Mouse (Mus musculus): ENCODE results near the gene Spred3. TPM values are rescaled to one million over a fixed set of nuclear protein-coding genes. Genes with fewer than 3 reads are reported as not detected.
"Not testable (repeated sequence)": the region's sequence is repeated elsewhere in the genome, so short reads cannot be mapped to it uniquely, and the experiment has no call there.

The Spred3 gene
- polyA plus RNA-seq (2012; rRNA removed) = 1.1 and 1.8 TPM in 2 replicates

DNA sequence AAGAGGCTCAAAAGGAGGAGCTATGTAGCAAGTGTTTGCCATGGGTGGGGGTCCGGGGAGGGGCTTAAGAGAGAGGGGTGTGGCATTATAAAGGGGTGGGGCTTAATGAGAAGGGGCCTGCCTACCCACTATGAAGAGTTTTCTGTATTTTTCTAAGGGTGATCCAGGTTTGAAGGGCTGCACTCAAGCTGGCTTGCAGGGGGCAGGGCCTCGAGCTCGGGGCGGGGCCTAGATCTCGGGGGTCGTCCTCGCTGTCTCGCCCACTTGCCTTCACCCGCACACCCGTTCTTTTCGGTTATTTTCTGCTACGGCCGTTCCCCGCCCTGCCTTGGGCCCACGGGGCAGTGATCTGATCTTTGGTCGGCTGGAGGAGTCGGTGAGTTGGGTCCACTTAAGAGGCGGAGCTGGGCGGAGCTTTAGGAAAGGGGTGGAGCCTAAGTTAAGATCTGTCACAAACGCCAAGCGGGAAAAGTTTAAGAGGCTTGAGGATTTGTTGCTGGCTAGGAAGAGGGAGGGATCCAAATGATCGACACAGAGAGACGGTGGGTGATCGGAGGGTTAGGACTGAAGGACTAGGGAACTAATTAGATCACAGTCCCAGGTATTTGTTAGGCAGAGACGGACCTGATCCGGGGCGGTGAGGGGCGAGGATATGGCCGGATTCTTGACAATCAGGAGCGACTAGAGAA, at the start of gene Spred3, which contains the start of gene Ggn:
Gene Spred3 (minus strand): TSS at position 346 of the 689 bp plus-strand sequence.
Gene Ggn (plus strand): TSS at position 145 of the 689 bp plus-strand sequence.
- 1% methylated on average over 30 of the region's 30 CpGs for WGBS
- DNase-seq (ENCODE audit: low read depth, low spot score) = peak; percentile 88

DNA sequence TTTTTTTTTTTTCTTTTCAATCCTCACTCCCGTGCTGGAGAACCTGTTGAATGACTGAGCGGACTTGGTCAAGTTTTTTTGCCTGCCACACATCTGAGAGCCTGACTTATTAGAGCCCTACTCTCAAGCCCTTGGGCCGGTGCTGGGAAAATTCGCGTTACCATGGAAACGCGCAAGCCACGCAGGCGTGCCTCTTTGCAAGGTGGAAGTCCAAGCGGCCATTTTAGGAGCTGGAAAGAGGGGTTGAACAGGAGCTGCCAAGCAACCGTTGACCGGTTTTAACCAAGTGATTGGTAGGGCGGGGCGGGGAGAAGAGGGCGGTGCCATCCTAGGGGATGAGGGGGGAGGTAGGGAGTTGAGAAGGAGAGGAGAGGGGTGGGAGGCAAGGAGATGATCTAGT, 44.6 kb upstream of the Spred3 start:
- no peak for DNase-seq (ENCODE audit: low read depth, low spot score)
- 72% methylated on average over 15 of the region's 15 CpGs for WGBS

DNA sequence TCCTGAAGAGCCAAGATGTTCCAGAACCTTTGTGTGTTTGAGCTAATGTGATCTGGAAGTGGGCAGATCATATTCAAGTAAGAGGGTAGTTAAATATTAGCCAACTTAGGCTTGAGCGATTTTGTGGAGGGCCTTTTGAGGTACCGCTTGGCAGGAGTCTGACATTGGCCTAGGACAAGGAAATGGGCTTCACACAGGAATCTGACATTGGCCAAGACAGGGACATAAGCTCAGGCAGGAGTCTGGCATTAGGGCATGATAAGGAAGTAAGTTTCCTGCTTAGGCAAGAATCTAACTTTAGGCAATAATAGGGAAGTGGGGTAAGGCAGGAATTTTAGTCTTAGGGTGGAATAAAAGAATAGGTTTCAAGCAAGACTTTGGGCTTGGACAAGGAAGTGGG, 44.0 kb upstream of the Spred3 start:
- 46% methylated on average over 2 of the region's 2 CpGs for WGBS
- no peak for DNase-seq (ENCODE audit: low read depth, low spot score)

DNA sequence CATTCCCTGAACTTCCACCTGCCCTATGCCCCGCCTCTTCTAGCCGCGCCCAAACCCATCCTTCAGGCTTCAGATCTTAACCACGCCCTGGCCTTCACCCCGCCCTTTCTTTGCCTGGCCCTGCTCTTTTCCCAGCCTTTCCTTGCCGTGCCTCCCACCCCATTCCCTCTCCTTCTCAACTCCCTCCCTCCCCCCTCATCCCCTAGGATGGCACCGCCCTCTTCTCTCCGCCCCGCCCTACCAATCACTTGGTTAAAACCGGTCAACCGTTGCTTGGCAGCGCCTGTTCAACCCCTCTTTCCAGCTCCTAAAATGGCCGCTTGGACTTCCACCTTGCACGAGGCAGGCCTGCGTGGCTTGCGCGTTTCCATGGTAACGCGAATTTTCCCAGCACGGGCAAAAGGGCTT, 43.5 kb upstream of the Spred3 start, which contains the start of gene Catsperg1:
Gene Catsperg1 (minus strand): TSS at position 361 of the 408 bp plus-strand sequence.
- WGBS = 29% methylated on average over 20 of the region's 20 CpGs
- DNase-seq (ENCODE audit: low read depth, low spot score) = no peak

DNA sequence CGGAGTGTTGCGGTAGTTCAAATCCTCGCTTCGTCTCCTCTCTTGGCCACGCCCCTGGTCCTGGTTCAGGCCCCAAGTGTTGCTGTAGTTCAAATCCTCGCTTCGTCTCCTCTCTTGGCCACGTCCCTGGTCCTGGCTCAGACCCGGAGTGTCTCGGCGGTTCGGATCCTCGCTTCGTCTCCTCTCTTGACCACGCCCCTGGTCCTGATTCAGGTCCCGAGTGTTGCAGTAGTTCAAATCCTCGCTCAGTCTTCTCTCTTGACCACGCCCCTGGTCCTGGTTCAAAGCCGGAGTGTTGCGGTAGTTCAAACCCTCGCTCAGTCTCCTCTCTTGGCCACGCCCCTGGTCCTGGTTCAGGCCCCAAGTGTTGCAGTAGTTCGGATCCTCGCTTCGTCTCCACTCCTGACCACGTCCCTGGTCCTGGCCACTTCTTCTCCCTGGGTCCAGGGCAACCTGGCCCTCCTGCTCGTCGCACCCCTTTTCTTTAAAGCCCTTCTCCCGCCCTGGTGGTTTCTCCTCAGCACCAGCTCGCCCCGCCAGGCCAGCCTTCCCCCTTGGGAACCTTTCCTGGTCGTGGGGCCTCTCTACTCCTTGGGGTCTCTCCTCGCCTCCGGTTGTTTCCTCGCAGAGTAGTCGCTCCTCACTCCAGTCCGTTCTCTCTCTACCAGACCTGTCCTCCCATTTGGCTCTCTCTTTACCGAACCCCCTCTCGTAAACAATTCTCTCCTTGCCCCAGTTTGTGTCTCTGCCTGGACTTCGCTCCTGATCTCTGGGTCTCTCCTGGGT, 42.8 kb upstream of the Spred3 start:
- DNase-seq (ENCODE audit: low read depth, low spot score) = not testable (repeated sequence)
- WGBS = 62% methylated on average over 40 of the region's 40 CpGs

- no peak for DNase-seq (ENCODE audit: low read depth, low spot score)
- 39% methylated on average over 26 of the region's 26 CpGs for WGBS
Observed at GRCm38 (mm10) chr7:29212199-29212765, 42.1 kb upstream of the Spred3 start.

DNA sequence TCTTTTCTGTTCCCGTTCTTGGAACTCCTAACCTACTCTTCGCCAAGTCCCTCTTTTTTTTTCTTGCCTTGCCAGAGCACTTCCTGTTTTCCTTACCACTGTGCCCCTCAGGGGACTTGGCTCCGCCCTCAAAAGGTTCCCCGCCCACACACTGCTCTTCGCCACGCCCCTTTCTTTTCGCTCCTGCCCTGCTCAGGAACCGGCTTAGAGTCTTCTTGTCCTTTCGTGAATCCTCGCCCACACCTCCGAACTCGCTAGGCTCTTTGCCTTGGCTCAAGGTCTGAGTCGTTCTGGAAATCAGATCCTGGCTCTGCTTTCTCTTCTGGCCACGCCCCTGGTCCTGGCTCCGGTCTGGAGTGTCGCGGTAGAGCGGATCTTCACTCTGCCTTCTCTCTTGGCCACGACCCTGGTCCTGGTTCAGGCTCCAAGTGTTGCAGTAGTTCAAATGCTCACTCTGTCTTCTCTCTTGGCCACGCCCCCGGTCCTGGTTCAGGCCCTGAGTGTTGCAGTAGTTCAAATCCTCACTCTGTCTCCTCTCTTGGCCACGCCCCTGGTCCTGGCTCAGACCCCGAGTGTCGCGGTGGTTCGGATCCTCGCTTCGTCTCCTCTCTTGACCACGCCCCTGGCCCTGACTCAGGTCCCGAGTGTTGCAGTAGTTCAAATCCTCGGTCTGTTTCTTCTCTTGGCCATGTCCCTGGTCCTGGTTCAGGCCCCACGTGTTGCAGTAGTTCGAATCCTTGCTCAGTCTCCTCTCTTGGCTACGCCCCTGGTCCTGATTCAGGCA, 41.4 kb upstream of the Spred3 start:
- peak; percentile 37 for DNase-seq (ENCODE audit: low read depth, low spot score)
- 4% methylated on average over 34 of the region's 34 CpGs for whole genome bisulfite sequencing

DNA sequence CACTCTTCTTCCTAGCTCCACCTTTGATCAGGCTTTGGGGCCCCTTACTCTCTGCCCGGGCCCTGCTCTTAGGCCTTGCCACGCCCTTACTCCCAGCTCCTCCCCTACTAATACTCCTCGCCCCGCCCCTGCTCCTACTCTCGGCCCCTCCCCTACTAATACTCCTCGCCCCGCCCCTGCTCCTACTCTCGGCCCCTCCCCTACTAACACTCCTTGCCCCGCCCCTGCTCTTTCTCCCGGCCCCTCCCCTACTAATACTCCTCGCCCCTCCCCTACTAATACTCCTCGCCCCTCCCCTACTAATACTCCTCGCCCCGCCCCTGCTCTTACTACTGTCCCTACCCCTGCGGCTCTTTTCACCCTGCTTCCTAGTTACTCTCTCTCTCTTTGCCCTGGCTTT, 40.8 kb upstream of the Spred3 start:
- not testable (repeated sequence) for DNase-seq (ENCODE audit: low read depth, low spot score)
- 15% methylated on average over 15 of the region's 15 CpGs for WGBS

- 60% methylated on average over 6 of the region's 6 CpGs for WGBS
- DNase-seq (ENCODE audit: low read depth, low spot score) = no peak
Observed at GRCm38 (mm10) chr7:29202577-29202976, 32.4 kb upstream of the Spred3 start.

- not testable (repeated sequence) for DNase-seq (ENCODE audit: low read depth, low spot score)
- WGBS = 15% methylated on average over 1 of the region's 1 CpGs
Observed at GRCm38 (mm10) chr7:29194230-29194629, 24.0 kb upstream of the Spred3 start.

GRCm38 (mm10) chr7:29181323-29181722, 11.1 kb upstream of the Spred3 start:
- not testable (repeated sequence) for DNase-seq (ENCODE audit: low read depth, low spot score)
- WGBS = 88% methylated on average over 4 of the region's 4 CpGs

GRCm38 (mm10) chr7:29180854-29181236, 10.6 kb upstream of the Spred3 start:
- DNase-seq (ENCODE audit: low read depth, low spot score) = no peak
- WGBS = 38% methylated on average over 5 of the region's 5 CpGs

- under 1% methylated on average over 62 of the region's 62 CpGs for WGBS
- DNase-seq (ENCODE audit: low read depth, low spot score) = peak; percentile 98
Observed at GRCm38 (mm10) chr7:29180077-29180853, 10.1 kb upstream of the Spred3 start, which contains the start of gene Psmd8. TSS of gene Psmd8 (minus strand) at chr7:29180701.

DNA sequence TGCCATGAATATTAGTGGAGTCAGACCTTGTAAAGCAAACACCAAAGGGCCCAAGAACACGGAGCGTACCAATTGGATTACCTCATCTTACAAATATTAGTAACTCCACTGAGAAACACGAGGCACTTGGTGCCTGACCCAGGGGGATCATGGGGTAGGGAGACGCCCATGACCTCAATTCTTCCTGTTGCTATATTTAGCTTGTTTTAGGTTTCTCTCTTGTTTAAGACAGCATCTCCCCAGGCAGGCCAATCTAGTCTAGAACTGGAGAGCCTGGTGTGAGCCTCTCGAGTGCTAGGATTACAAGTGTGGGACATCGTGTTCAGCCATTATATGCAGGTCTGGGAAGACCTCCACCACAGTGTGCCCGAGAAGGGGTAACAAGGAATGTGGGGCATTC, 9.1 kb upstream of the Spred3 start:
- WGBS = 14% methylated on average over 7 of the region's 7 CpGs
- no peak for DNase-seq (ENCODE audit: low read depth, low spot score)

- DNase-seq (ENCODE audit: low read depth, low spot score) = no peak
- WGBS = 85% methylated on average over 4 of the region's 4 CpGs
Observed at GRCm38 (mm10) chr7:29178106-29178505, 7.9 kb upstream of the Spred3 start.

DNA sequence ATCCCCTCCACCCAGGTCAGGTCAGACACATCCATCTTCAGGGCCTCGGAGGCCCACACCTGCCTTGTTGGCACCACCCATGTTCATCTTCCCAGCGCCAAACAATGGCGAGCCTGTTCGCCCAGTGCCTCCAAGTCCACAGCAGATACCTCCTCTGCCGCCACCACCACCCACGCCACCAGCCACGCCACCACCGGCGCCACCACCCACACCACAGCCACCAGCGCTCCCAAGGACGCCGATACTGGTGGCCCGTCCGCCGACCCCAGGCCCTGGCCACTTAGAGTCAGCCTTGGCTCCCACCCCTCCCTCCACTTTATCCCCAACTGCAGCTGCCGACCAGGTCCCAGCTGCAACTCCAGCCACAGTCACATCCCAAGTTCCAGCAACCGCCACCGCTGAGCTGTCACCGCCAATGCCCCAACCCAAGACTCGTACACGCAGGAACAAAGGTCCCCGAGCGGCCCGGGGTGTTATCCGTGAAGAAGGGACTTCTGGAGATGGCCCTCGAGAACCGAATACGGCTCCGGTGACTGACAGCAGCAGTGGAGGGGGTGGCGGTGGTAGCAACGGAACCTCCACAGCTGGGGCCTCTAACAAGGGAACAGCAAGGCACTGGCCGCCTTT, 2.3 kb upstream of the Spred3 start:
- no peak for DNase-seq (ENCODE audit: low read depth, low spot score)
- 69% methylated on average over 32 of the region's 32 CpGs for WGBS

DNA sequence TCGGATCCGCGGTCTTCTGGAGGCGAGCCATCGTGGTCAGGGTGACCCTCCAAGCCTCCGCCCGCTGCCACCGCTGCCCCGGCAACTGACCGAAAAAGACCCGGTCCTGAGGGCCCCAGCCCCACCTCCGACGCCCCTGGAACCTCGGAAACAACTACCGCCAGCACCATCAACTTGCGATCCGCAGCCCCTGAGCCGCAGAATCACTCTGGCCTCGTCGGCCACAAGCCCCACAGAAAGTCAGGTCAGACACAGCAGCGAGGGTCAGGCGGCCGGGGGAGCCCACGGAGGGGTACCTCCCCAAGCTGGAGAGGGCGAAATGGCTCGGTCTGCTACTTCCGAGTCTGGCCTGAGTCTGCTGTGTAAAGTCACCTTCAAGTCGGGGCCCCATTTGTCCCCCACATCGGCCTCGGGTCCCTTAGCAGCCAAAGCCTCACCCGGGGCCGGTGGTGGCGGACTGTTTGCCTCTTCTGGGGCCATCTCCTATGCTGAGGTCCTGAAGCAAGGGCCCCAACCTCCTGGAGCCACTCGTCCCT, 1.4 kb upstream of the Spred3 start:
- WGBS = 14% methylated on average over 34 of the region's 34 CpGs
- no peak for DNase-seq (ENCODE audit: low read depth, low spot score)
